ENCODE assay signal across 8 mouse cellular contexts in the genomic region with DNA sequence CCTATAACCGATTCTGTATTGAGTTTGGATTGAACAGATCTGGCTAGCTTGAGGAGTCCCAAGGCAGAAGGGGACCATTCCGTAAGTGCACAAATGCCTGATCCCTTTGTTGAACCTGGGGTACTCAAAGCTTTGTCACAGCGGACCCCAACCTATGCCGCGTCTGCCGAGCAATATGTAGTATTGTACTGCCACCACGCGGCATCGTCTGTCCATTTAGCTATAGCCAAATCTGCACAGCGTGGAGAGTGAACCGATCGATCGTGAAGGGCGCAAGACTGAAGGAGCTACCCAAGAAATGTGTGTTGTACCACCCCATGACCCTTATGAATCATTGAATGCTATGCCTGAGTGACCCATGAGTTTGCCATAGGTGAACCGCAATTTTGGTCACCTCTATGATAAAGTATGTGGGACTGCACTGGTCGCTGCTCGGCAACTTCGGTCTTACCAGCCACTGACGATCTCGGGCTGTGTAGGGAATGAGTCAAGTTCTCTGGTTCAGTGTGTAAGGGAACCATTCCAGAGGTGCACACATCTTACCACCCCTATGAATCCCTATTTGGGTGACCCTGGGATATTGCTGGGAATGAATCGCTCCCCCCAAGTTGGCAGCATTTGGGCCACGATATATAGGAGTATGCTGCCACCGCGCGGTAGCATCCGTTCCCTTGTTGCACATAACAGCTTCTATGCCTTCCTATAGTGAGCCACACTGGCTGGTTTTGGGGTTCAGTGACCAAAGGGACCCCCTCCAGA. TPM values are rescaled to one million over a fixed set of nuclear protein-coding genes. Genes with fewer than 3 reads are reported as not detected.
DNase-seq lines count a peak whose midpoint lies in the region; ATAC-seq lines count a peak whose summit lies in the region.

No protein-coding gene starts in this region.

- DNase-seq in cerebellum, postnatal 4 days (ENCODE audit: low spot score in 2 of 2): peak; percentile 40 to 56
- DNase-seq in kidney, adult 11 months: peak; percentile 6
- peak; percentile 73 for DNase-seq in limb, embryonic 10.5 days (ENCODE audit: low spot score)
- peak; percentile 63 for DNase-seq in midbrain, embryonic 10.5 days (ENCODE audit: low spot score)
- peak; percentile 8 to 23 for DNase-seq in spleen, postnatal 36 days (ENCODE audit: low spot score in 2 of 2)

- peaks cover 25% of the 10 kb centered on the region for H3K9me3 ChIP-seq in erythroblast, embryonic 14.5 days (ENCODE audit: control insufficient read depth, low read length)
- H3K9me3 ChIP-seq in limb, embryonic 10.5 days (replicated peaks): peaks cover 13% of the 10 kb centered on the region
- peaks cover 24% of the 10 kb centered on the region for H3K9me3 ChIP-seq in midbrain, embryonic 10.5 days (replicated peaks)

- no peaks in the 10 kb centered on the region; the same call in 1 of the 2 replicates for H3K36me3 ChIP-seq in erythroblast, embryonic 14.5 days (ENCODE audit: control insufficient read depth)
- peaks cover 16% of the 10 kb centered on the region for H3K36me3 ChIP-seq in limb, embryonic 10.5 days
- no peaks in the 10 kb centered on the region for H3K36me3 ChIP-seq in midbrain, embryonic 10.5 days

- peak overlapping the region; percentile 80 for H3K27ac ChIP-seq in limb, embryonic 10.5 days
- peak overlapping the region; percentile 24; the same call in 1 of the 2 replicates for H3K27ac ChIP-seq in midbrain, embryonic 10.5 days (replicated peaks)

- H3K27me3 ChIP-seq in erythroblast, embryonic 14.5 days (ENCODE audit: control insufficient read depth): peaks cover 38% of the 10 kb centered on the region
- H3K27me3 ChIP-seq in limb, embryonic 10.5 days (ENCODE audit: low read depth, poor library complexity, severe bottlenecking): no peaks in the 10 kb centered on the region
- peaks cover 24% of the 10 kb centered on the region for H3K27me3 ChIP-seq in midbrain, embryonic 10.5 days (ENCODE audit: low read depth, poor library complexity, severe bottlenecking)

- H3K4me1 ChIP-seq in erythroblast, embryonic 14.5 days (ENCODE audit: control insufficient read depth): peaks cover 19% of the 10 kb centered on the region
- peaks cover 46% of the 10 kb centered on the region for H3K4me1 ChIP-seq in limb, embryonic 10.5 days
- H3K4me1 ChIP-seq in midbrain, embryonic 10.5 days: peaks cover 35% of the 10 kb centered on the region

- WGBS in limb, embryonic 10.5 days: 44% methylated on average over 26 of the region's 26 CpGs
- 53% methylated on average over 26 of the region's 26 CpGs for WGBS in midbrain, embryonic 10.5 days

- ATAC-seq in erythroblast, adult 5-6 weeks (replicated peaks; ENCODE audit: low FRiP score, poor library complexity, severe bottlenecking): no peak
- peak; percentile 57 for ATAC-seq in granulocyte monocyte progenitor cell, adult 5-6 weeks (replicated peaks; ENCODE audit: poor library complexity, severe bottlenecking)

- peak overlapping the region; percentile 21 for H3K4me3 ChIP-seq in erythroblast, embryonic 14.5 days (replicated peaks)
- H3K4me3 ChIP-seq in limb, embryonic 10.5 days: peak overlapping the region; percentile 47
- H3K4me3 ChIP-seq in midbrain, embryonic 10.5 days: peak overlapping the region; percentile 51

RNA-seq across cellular contexts. Expression of gene Mrpl23, which starts 47.8 kb away (rescaled TPM):
- polyA plus RNA-seq in erythroblast, embryonic 14.5 days (2012): 0.90 and 2.4 TPM in 2 replicates
- total RNA-seq in erythroblast, adult 5-6 weeks (2015; ENCODE audit: low replicate concordance): not detected in 2 replicates
- 3.7 and 8.1 TPM in 2 replicates for total RNA-seq in erythroblast, adult 5-6 weeks (2017; ENCODE audit: low replicate concordance)
- 20.4 and 53.9 TPM in 2 replicates for total RNA-seq in granulocyte monocyte progenitor cell, adult 5-6 weeks (2014; fragmentation: Nextera tagmentation)
- 0.31 and 39.0 TPM in 2 replicates for total RNA-seq in granulocyte monocyte progenitor cell, adult 5-6 weeks (2017)
- polyA plus RNA-seq in limb, embryonic 10.5 days (2016; fragmentation: Nextera tagmentation; extraction: Ambion mirVana): 25.9 and 33.7 TPM in 2 replicates
- 15.8 and 20.3 TPM in 2 replicates for polyA plus RNA-seq in midbrain, embryonic 10.5 days (2016; fragmentation: Nextera tagmentation; extraction: Ambion mirVana)

Comparison
In these comparisons a context has a peak if more than half of its experiments do, and no peak if none do; other contexts are left out.
1. DNase-seq: peak in every context shown above with its lines; median percentile 73 in limb, embryonic 10.5 days; 63 in midbrain, embryonic 10.5 days; 48 in cerebellum, postnatal 4 days; 16 in spleen, postnatal 36 days; 6 in kidney, adult 11 months.